Mouse (Mus musculus) adrenal gland, adult 18-20 months (tissue): ENCODE results near the gene Adsl. TPM values are rescaled to one million over a fixed set of nuclear protein-coding genes. Genes with fewer than 3 reads are reported as not detected.
A peak's percentile ranks its signal among the peaks of the same experiment; 100 is the strongest.

Source experiments
- DNase-seq, 2 experiments: peaks; one replicate each; pipeline ENCODE4 v3.0.0; 2021 to 2022; ENCODE audit warnings: low spot score in 2 of 2
- total RNA-seq, 2 experiments: library from RNA; stranded (reverse); gene quantifications; 1 replicate in 1 of 2; 2 replicates in 1 of 2; pipeline ENCODE4 v1.2.3; 2021

The Adsl gene
- total RNA-seq, 2 experiments from 2014 or later: 34.8 to 37.1 TPM

GRCm38 (mm10) chr15:80939401-80939800 is 8.9 kb upstream of the Adsl start:
- DNase-seq: no peak

- no peak for DNase-seq
Observed at GRCm38 (mm10) chr15:80941468-80942040, 6.7 kb upstream of the Adsl start.

GRCm38 (mm10) chr15:80945851-80946250 is 2.4 kb upstream of the Adsl start:
- DNase-seq: peak in 1 of 2 experiments; percentile 18

GRCm38 (mm10) chr15:80949431-80949830 is 1.1 kb downstream of the Adsl start:
- DNase-seq: no peak

- DNase-seq: no peak
Observed at GRCm38 (mm10) chr15:80950055-80950454, 1.8 kb downstream of the Adsl start.

GRCm38 (mm10) chr15:80953971-80954370 is 5.7 kb downstream of the Adsl start:
- DNase-seq: no peak

GRCm38 (mm10) chr15:80954861-80955260 is 6.6 kb downstream of the Adsl start:
- DNase-seq: no peak

GRCm38 (mm10) chr15:80955836-80956438 is 7.6 kb downstream of the Adsl start:
- no peak for DNase-seq

- DNase-seq: no peak
Observed at GRCm38 (mm10) chr15:80969371-80969770, 21.1 kb downstream of the Adsl start.

GRCm38 (mm10) chr15:80974311-80974710 is 26.0 kb downstream of the Adsl start:
- no peak for DNase-seq

GRCm38 (mm10) chr15:80975666-80976065 is 27.4 kb downstream of the Adsl start:
- no peak for DNase-seq

GRCm38 (mm10) chr15:80977620-80978334 is 29.5 kb downstream of the Adsl start, which contains the start of gene Sgsm3:
Sgsm3 (plus strand) TSS chr15:80977765.
- peak; percentile 83 to 88 for DNase-seq

GRCm38 (mm10) chr15:80979611-80980010 is 31.3 kb downstream of the Adsl start:
- no peak for DNase-seq

GRCm38 (mm10) chr15:80981176-80981575 is 32.9 kb downstream of the Adsl start:
- no peak for DNase-seq

GRCm38 (mm10) chr15:80983264-80983663 is 35.0 kb downstream of the Adsl start:
- no peak for DNase-seq

- DNase-seq: no peak
Observed at GRCm38 (mm10) chr15:80988331-80988730, 40.0 kb downstream of the Adsl start.

- DNase-seq: no peak
Observed at GRCm38 (mm10) chr15:80989712-80990111, 41.4 kb downstream of the Adsl start.

GRCm38 (mm10) chr15:80994959-80995358 is 46.7 kb downstream of the Adsl start:
- no peak for DNase-seq

- no peak for DNase-seq
Observed at GRCm38 (mm10) chr15:80996090-80996835, 48.0 kb downstream of the Adsl start.

GRCm38 (mm10) chr15:80997077-80997476 is 48.8 kb downstream of the Adsl start:
- no peak for DNase-seq

GRCm38 (mm10) chr15:81000419-81001138 is 52.3 kb downstream of the Adsl start:
- no peak for DNase-seq
